Mouse (Mus musculus): ENCODE measurements around the gene Larp1b. TPM values are rescaled to one million over a fixed set of nuclear protein-coding genes. Genes with fewer than 3 reads are reported as not detected.

Gene Larp1b
- total and polyA plus RNA-seq, 2 experiments from 2014 or later = 4.3 to 13.4 TPM

- H3K36me3 ChIP-seq (ENCODE audit: insufficient read depth, low read length) = no peaks in the 10 kb centered on the region
- H3K27ac ChIP-seq = no peak overlapping the region
- peak overlapping the region; percentile 91 for H3K4me3 ChIP-seq (ENCODE audit: low read length)
- 35% methylated on average over 3 of the region's 3 CpGs for WGBS
- H3K27me3 ChIP-seq (ENCODE audit: insufficient read depth, low read length) = no peaks in the 10 kb centered on the region
- peak overlapping the region; percentile 93 for H3K4me2 ChIP-seq (ENCODE audit: low read depth, low read length)
- H3K9ac ChIP-seq (replicated peaks; ENCODE audit: low read length) = no peak overlapping the region
- no peak for ATAC-seq
- TF ChIP-seq CTCF (IDR thresholded peaks at IDR 0.05; ENCODE audit: low read depth) = no peak
- no peaks in the 10 kb centered on the region for H3K9me3 ChIP-seq (ENCODE audit: low read length)
- peak; percentile 17 for DNase-seq (ENCODE audit: low spot score)
- peaks cover 12% of the 10 kb centered on the region for H3K4me1 ChIP-seq (ENCODE audit: insufficient read depth, low read length)
Observed at GRCm38 (mm10) chr3:41080724-41081123, 131.1 kb downstream of the Larp1b start.

- 3% methylated on average over 23 of the region's 23 CpGs for WGBS
- no peaks in the 10 kb centered on the region for H3K27me3 ChIP-seq (ENCODE audit: insufficient read depth, low read length)
- peaks cover 12% of the 10 kb centered on the region for H3K4me1 ChIP-seq (ENCODE audit: insufficient read depth, low read length)
- peak overlapping the region; percentile 84 for H3K27ac ChIP-seq
- no peaks in the 10 kb centered on the region for H3K36me3 ChIP-seq (ENCODE audit: insufficient read depth, low read length)
- peak; percentile 11 for DNase-seq (ENCODE audit: low spot score)
- TF ChIP-seq CTCF (IDR thresholded peaks at IDR 0.05; ENCODE audit: low read depth) = no peak
- H3K9me3 ChIP-seq (ENCODE audit: low read length) = no peaks in the 10 kb centered on the region
- peak overlapping the region; percentile 80 for H3K9ac ChIP-seq (replicated peaks; ENCODE audit: low read length)
- H3K4me2 ChIP-seq (ENCODE audit: low read depth, low read length) = peak overlapping the region; percentile 93
- H3K4me3 ChIP-seq (ENCODE audit: low read length) = peak overlapping the region; percentile 91
- no peak for ATAC-seq
Observed at GRCm38 (mm10) chr3:41081474-41082301, 132.1 kb downstream of the Larp1b start.

- peaks cover 12% of the 10 kb centered on the region for H3K4me1 ChIP-seq (ENCODE audit: insufficient read depth, low read length)
- H3K4me2 ChIP-seq (ENCODE audit: low read depth, low read length) = peak overlapping the region; percentile 93
- no peak for TF ChIP-seq CTCF (IDR thresholded peaks at IDR 0.05; ENCODE audit: low read depth)
- H3K9me3 ChIP-seq (ENCODE audit: low read length) = no peaks in the 10 kb centered on the region
- no peaks in the 10 kb centered on the region for H3K36me3 ChIP-seq (ENCODE audit: insufficient read depth, low read length)
- H3K4me3 ChIP-seq (ENCODE audit: low read length) = peak overlapping the region; percentile 91
- H3K9ac ChIP-seq (replicated peaks; ENCODE audit: low read length) = peak overlapping the region; percentile 80
- ATAC-seq (peak; percentile 49), DNase-seq (ENCODE audit: low spot score) (no peak)
- WGBS = under 1% methylated on average over 29 of the region's 43 CpGs
- H3K27ac ChIP-seq = peak overlapping the region; percentile 84
- H3K27me3 ChIP-seq (ENCODE audit: insufficient read depth, low read length) = no peaks in the 10 kb centered on the region
Observed at GRCm38 (mm10) chr3:41082520-41082884, 132.9 kb downstream of the Larp1b start.

- Histone ChIP-seq H3K4me1 (ENCODE audit: insufficient read depth, low read length) (peaks cover 12% of the 10 kb centered on the region), H3K9me3 (ENCODE audit: low read length) (no peaks in the 10 kb centered on the region), H3K36me3 (ENCODE audit: insufficient read depth, low read length) (no peaks in the 10 kb centered on the region), H3K9ac (replicated peaks; ENCODE audit: low read length) (peak within 1 kb of the TSS; percentile 80), H3K4me2 (ENCODE audit: low read depth, low read length) (peak within 1 kb of the TSS; percentile 93), H3K27ac (peak within 1 kb of the TSS; percentile 90), H3K27me3 (ENCODE audit: insufficient read depth, low read length) (no peaks in the 10 kb centered on the region), H3K4me3 (ENCODE audit: low read length) (peak within 1 kb of the TSS; percentile 91)
- ATAC-seq (peak; percentile 99), DNase-seq (ENCODE audit: low spot score) (peak; percentile 99)
- WGBS = 1% methylated on average over 90 of the region's 95 CpGs
- TF ChIP-seq CTCF (IDR thresholded peaks at IDR 0.05; ENCODE audit: low read depth) = peak; percentile 51
Observed at GRCm38 (mm10) chr3:41082885-41083789, 133.5 kb downstream of the Larp1b start, which contains the start of gene Pgrmc2. TSS of gene Pgrmc2 (minus strand) at chr3:41083046.

GRCm38 (mm10) chr3:41083790-41084112 lies 134.1 kb downstream of the Larp1b start:
- H3K27ac ChIP-seq = peak overlapping the region; percentile 90
- H3K4me1 ChIP-seq (ENCODE audit: insufficient read depth, low read length) = peaks cover 12% of the 10 kb centered on the region
- no peaks in the 10 kb centered on the region for H3K9me3 ChIP-seq (ENCODE audit: low read length)
- peak overlapping the region; percentile 68 for H3K9ac ChIP-seq (replicated peaks; ENCODE audit: low read length)
- H3K36me3 ChIP-seq (ENCODE audit: insufficient read depth, low read length) = no peaks in the 10 kb centered on the region
- peak overlapping the region; percentile 86 for H3K4me2 ChIP-seq (ENCODE audit: low read depth, low read length)
- H3K4me3 ChIP-seq (ENCODE audit: low read length) = peak overlapping the region; percentile 91
- TF ChIP-seq CTCF (IDR thresholded peaks at IDR 0.05; ENCODE audit: low read depth) = no peak
- peak; percentile 8 for ATAC-seq
- no peak for DNase-seq (ENCODE audit: low spot score)
- no peaks in the 10 kb centered on the region for H3K27me3 ChIP-seq (ENCODE audit: insufficient read depth, low read length)
- WGBS = 1% methylated on average over 6 of the region's 6 CpGs

GRCm38 (mm10) chr3:41084421-41084820 lies 134.8 kb downstream of the Larp1b start:
- ATAC-seq (no peak), DNase-seq (ENCODE audit: low spot score) (no peak)
- Histone ChIP-seq H3K4me3 (ENCODE audit: low read length) (no peak overlapping the region), H3K27ac (no peak overlapping the region), H3K4me1 (ENCODE audit: insufficient read depth, low read length) (peaks cover 12% of the 10 kb centered on the region), H3K4me2 (ENCODE audit: low read depth, low read length) (peak overlapping the region; percentile 86; the same call in 1 of the 2 replicates), H3K9ac (replicated peaks; ENCODE audit: low read length) (peak overlapping the region; percentile 68; the same call in 1 of the 2 replicates), H3K36me3 (ENCODE audit: insufficient read depth, low read length) (no peaks in the 10 kb centered on the region), H3K9me3 (ENCODE audit: low read length) (no peaks in the 10 kb centered on the region), H3K27me3 (ENCODE audit: insufficient read depth, low read length) (no peaks in the 10 kb centered on the region)
- WGBS = 85% methylated on average over 5 of the region's 5 CpGs
- TF ChIP-seq CTCF (IDR thresholded peaks at IDR 0.05; ENCODE audit: low read depth) = no peak

Data from hindbrain, postnatal 0 days (tissue).